Mouse (Mus musculus): ENCODE measurements around the gene Vmn2r15. TPM values are rescaled to one million over a fixed set of nuclear protein-coding genes. Genes with fewer than 3 reads are reported as not detected.

Gene Vmn2r15
- polyA plus RNA-seq (2015; fragmentation: Nextera tagmentation; extraction: Ambion mirVana), result not detected in 2 replicates

DNA sequence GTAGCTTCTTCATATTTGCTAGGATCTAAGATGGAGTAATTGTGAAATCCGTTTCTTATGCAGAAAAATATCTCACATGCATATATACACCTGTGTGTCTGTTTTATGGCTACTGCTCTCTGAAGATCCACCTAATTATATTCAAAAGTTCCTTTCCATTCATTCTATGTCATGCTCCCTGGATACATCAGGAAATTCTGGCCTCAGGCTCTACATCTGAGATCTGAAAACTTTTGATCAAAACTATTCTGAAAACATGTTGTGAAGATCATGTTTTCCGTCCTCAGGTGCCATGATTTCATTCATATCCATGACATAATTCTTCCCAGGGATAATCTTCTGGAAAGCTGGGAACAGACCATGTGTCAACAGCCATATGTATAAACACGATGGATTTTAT is at the start of gene Vmn2r15:
Gene Vmn2r15, minus strand, starts transcription at position 101 of the 400 bp plus-strand sequence.
- no peak for ATAC-seq

DNA sequence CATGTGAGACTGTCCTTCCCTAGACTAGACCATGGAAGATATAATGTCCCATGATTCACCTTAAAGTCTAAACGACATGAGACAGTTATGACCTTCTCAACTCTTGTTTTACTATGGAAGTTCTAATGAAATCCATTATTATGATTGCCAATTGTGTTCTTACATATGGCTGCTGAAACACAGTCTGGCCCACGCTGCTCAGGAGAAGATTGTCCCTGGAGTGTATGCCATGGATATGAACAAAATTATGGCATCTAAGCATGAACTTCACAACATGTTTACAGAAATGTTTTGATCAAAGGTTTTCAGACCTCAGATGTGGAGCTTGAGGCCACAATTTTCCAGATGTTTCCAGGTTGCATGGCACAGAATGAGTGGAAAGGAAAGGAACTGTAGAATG is 32.4 kb upstream of the Vmn2r15 start, which contains the start of gene Vmn2r16:
Gene Vmn2r16, plus strand, starts transcription at position 301 of the 400 bp plus-strand sequence.
- H3K36me3 ChIP-seq (ENCODE audit: control insufficient read depth, insufficient read depth, low read length), result no peaks in the 10 kb centered on the region
- H3K9me3 ChIP-seq (ENCODE audit: control insufficient read depth, low read length), result peaks cover 5% of the 10 kb centered on the region; the same call in 1 of the 2 replicates
- no peak within 1 kb of the TSS for H3K9ac ChIP-seq (ENCODE audit: low read depth, low read length)
- no peak within 1 kb of the TSS for H3K4me3 ChIP-seq (ENCODE audit: low read length)
- WGBS, result 62% methylated on average over 2 of the region's 2 CpGs
- no peak within 1 kb of the TSS for H3K4me2 ChIP-seq (ENCODE audit: low read depth, low read length)
- no peaks in the 10 kb centered on the region for H3K4me1 ChIP-seq (ENCODE audit: control insufficient read depth, insufficient read depth, low read length)
- no peak within 1 kb of the TSS for H3K27ac ChIP-seq (ENCODE audit: low read length)
- no peak for ATAC-seq
- no peaks in the 10 kb centered on the region for H3K27me3 ChIP-seq (replicated peaks; ENCODE audit: control insufficient read depth, insufficient read depth, low read length)

More for the DNA sequence above, at the start of gene Vmn2r15:
- H3K36me3 ChIP-seq (ENCODE audit: control insufficient read depth, insufficient read depth, low read length), result no peaks in the 10 kb centered on the region
- H3K9me3 ChIP-seq (ENCODE audit: control insufficient read depth, low read length), result no peaks in the 10 kb centered on the region
- H3K27ac ChIP-seq (ENCODE audit: low read length), result no peak within 1 kb of the TSS
- WGBS, result 55% methylated on average over 3 of the region's 3 CpGs
- no peak within 1 kb of the TSS for H3K4me3 ChIP-seq (ENCODE audit: low read length)
- no peaks in the 10 kb centered on the region for H3K4me1 ChIP-seq (ENCODE audit: control insufficient read depth, insufficient read depth, low read length)
- H3K9ac ChIP-seq (ENCODE audit: low read depth, low read length), result no peak within 1 kb of the TSS
- H3K27me3 ChIP-seq (replicated peaks; ENCODE audit: control insufficient read depth, insufficient read depth, low read length), result no peaks in the 10 kb centered on the region
- H3K4me2 ChIP-seq (ENCODE audit: low read depth, low read length), result no peak within 1 kb of the TSS

DNA sequence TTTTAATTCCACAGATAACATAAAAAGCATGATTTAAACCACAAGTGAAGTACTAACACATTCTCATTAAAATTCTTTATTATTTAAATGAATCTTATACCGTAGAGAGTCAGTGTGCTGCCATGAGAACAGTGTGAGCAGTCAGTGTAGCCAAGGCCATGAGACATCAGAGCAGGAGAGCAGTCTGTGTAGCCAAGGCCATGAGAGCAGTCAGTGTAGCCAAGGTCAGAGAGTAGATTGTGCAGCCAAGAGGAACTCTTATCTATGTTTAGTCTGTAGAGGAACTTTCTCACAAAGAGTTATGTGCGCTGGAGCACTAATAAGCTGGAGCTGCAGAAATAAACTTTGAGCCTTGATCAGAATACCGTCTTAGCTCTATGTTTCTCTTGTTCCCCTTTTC is 2.8 kb downstream of the Vmn2r15 start:
- H3K36me3 ChIP-seq (ENCODE audit: control insufficient read depth, insufficient read depth, low read length), result no peaks in the 10 kb centered on the region
- H3K27ac ChIP-seq (ENCODE audit: low read length), result no peak overlapping the region
- H3K4me2 ChIP-seq (ENCODE audit: low read depth, low read length), result no peak overlapping the region
- no peak overlapping the region for H3K4me3 ChIP-seq (ENCODE audit: low read length)
- H3K4me1 ChIP-seq (ENCODE audit: control insufficient read depth, insufficient read depth, low read length), result no peaks in the 10 kb centered on the region
- no peak overlapping the region for H3K9ac ChIP-seq (ENCODE audit: low read depth, low read length)
- no peaks in the 10 kb centered on the region for H3K27me3 ChIP-seq (replicated peaks; ENCODE audit: control insufficient read depth, insufficient read depth, low read length)
- no peaks in the 10 kb centered on the region for H3K9me3 ChIP-seq (ENCODE audit: control insufficient read depth, low read length)
- WGBS, result 71% methylated on average over 3 of the region's 3 CpGs
- ATAC-seq, result no peak

Other genes with a start within 250 kb of the Vmn2r15 start
- gene Vmn2r11, start 238.1 kb downstream of the Vmn2r15 start, polyA plus RNA-seq (2015; fragmentation: Nextera tagmentation; extraction: Ambion mirVana), result not detected in 2 replicates
- gene Vmn2r12, start 199.7 kb downstream of the Vmn2r15 start, polyA plus RNA-seq (2015; fragmentation: Nextera tagmentation; extraction: Ambion mirVana), result not detected in 2 replicates
- not detected in 2 replicates for gene Vmn2r13, start 105.4 kb downstream of the Vmn2r15 start, polyA plus RNA-seq (2015; fragmentation: Nextera tagmentation; extraction: Ambion mirVana)
- gene Vmn2r14, start 72.9 kb downstream of the Vmn2r15 start, polyA plus RNA-seq (2015; fragmentation: Nextera tagmentation; extraction: Ambion mirVana), result not detected in 2 replicates
- not detected in 2 replicates for gene Vmn2r16, start 32.5 kb upstream of the Vmn2r15 start, polyA plus RNA-seq (2015; fragmentation: Nextera tagmentation; extraction: Ambion mirVana)
- not detected in 2 replicates for gene Vmn2r17, start 122.0 kb upstream of the Vmn2r15 start, polyA plus RNA-seq (2015; fragmentation: Nextera tagmentation; extraction: Ambion mirVana)

Data from intestine, embryonic 16.5 days (tissue).